Mouse (Mus musculus) midbrain, embryonic 14.5 days (tissue): ENCODE results near the gene Ambra1. TPM values are rescaled to one million over a fixed set of nuclear protein-coding genes. Genes with fewer than 3 reads are reported as not detected.

Experiments
- ATAC-seq: fragments of 200-750 bp; cut with Nextera tagmentation; 2 replicates; pipeline ENCODE4 v1.8.0; 2017; ENCODE audit warnings: moderate number of reproducible peaks, moderate library complexity; ENCODE audit not compliant: low FRiP score, low TSS enrichment
- DNase-seq: peaks from one replicate; pipeline ENCODE4 v3.0.0-alpha.2; 2015
- H3K27ac ChIP-seq: fragments of 300-500 bp; sonication (generic); replicated peaks from 2 replicates; pipeline ENCODE4 v1.5.1; 2014; ENCODE audit warnings: mild to moderate bottlenecking, low read depth, low read length, moderate library complexity
- H3K27me3 ChIP-seq: fragments of 300-500 bp; sonication (generic); 2 replicates; pipeline ENCODE4 v1.6.1; 2014; ENCODE audit warnings: low read length, control low read depth, mixed read lengths; ENCODE audit not compliant: control insufficient read depth, insufficient read depth
- H3K36me3 ChIP-seq: fragments of 300-500 bp; sonication (generic); 2 replicates; pipeline ENCODE4 v1.6.1; 2014; ENCODE audit warnings: low read length, control low read depth; ENCODE audit not compliant: control insufficient read depth, insufficient read depth
- H3K4me1 ChIP-seq: fragments of 300-500 bp; sonication (generic); 2 replicates; pipeline ENCODE4 v1.6.1; 2014; ENCODE audit warnings: mild to moderate bottlenecking, antibody characterized with exemption, low read length, control low read depth; ENCODE audit not compliant: control insufficient read depth, insufficient read depth
- H3K4me2 ChIP-seq: fragments of 300-500 bp; sonication (generic); 2 replicates; pipeline ENCODE4 v1.6.1; 2014; ENCODE audit warnings: mild to moderate bottlenecking, low read length, moderate library complexity
- H3K4me3 ChIP-seq: fragments of 300-500 bp; sonication (generic); replicated peaks from 2 replicates; pipeline ENCODE4 v1.5.1; 2014; ENCODE audit warnings: low read depth, low read length
- H3K9ac ChIP-seq: fragments of 300-500 bp; sonication (generic); replicated peaks from 2 replicates; pipeline ENCODE4 v1.6.1; 2014; ENCODE audit warnings: mild to moderate bottlenecking, low read length, moderate library complexity
- H3K9me3 ChIP-seq: fragments of 300-500 bp; sonication (generic); 2 replicates; pipeline ENCODE4 v1.6.1; 2016; ENCODE audit warnings: low read length, control low read depth, mixed read lengths; ENCODE audit not compliant: control insufficient read depth
- WGBS: fragments of 180-500 bp; shearing (Covaris S2); extraction: QIAGEN DNeasy Blood & Tissue Kit; methylation state at CpG from one replicate; pipeline ENCODE4 v1.1.7; 2014; 5-methylcytosine and 5-hydroxymethylcytosine counted together
- polyA plus RNA-seq: library from polyadenylated mRNA; unstranded; fragments of >200 nt; fragmentation: Nextera tagmentation; extraction: Ambion mirVana; gene quantifications from 2 replicates; pipeline ENCODE4 v1.2.1, GENCODE M21; 2014

Ambra1 gene
- polyA plus RNA-seq, 1 experiment from 2014 or later = 22.8 TPM

- ATAC-seq = no peak
- Histone ChIP-seq H3K27me3 (peaks cover under 1% of the 10 kb centered on the region; the same call in 1 of the 2 replicates), H3K36me3 (no peaks in the 10 kb centered on the region), H3K9ac (no peak overlapping the region; the same call in 1 of the 2 replicates), H3K4me3 (peak overlapping the region; percentile 52; the same call in 1 of the 2 replicates), H3K9me3 (no peaks in the 10 kb centered on the region), H3K4me2 (peak overlapping the region; percentile 74), H3K27ac (no peak overlapping the region), H3K4me1 (peaks cover 25% of the 10 kb centered on the region)
- 48% methylated on average over 3 of the region's 3 CpGs for WGBS
- no peak for DNase-seq
Observed at GRCm38 (mm10) chr2:91929455-91929854, 199.5 kb downstream of the Ambra1 start.

DNA sequence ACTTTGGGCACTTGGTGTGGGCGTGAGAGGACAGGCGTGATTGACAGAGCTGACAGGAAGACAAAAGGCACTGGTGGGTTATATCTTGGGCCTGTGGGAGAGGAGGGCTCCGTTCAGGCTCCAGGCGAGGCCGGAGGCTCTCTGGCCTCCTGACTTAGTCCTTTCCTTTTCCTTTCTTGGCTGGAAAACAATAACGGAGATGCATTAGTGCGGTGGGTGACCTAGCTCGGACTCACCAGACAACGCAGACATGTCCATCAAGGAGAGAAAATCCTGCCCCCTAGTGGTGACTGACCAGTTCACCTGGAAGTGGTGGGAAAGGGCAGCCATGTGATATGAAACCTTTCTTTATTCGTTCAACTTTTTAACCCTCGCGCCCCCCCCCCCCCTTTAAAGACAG is 200.0 kb downstream of the Ambra1 start:
- Histone ChIP-seq H3K4me1 (peaks cover 25% of the 10 kb centered on the region), H3K36me3 (0 out of 2 replicates have a peak, but pooled peaks cover 2% of the 10 kb centered on the region), H3K9ac (no peak overlapping the region; the same call in 1 of the 2 replicates), H3K4me2 (peak overlapping the region; percentile 74), H3K27me3 (no peaks in the 10 kb centered on the region), H3K4me3 (peak overlapping the region; percentile 52), H3K9me3 (no peaks in the 10 kb centered on the region), H3K27ac (no peak overlapping the region)
- ATAC-seq (no peak), DNase-seq (peak; percentile 91)
- 3% methylated on average over 12 of the region's 12 CpGs for WGBS

GRCm38 (mm10) chr2:91930761-91931291 is 200.9 kb downstream of the Ambra1 start:
- Histone ChIP-seq H3K27me3 (no peaks in the 10 kb centered on the region), H3K4me2 (peak overlapping the region; percentile 74), H3K9me3 (no peaks in the 10 kb centered on the region), H3K4me1 (peaks cover 25% of the 10 kb centered on the region), H3K4me3 (peak overlapping the region; percentile 52), H3K27ac (peak overlapping the region; percentile 88), H3K9ac (peak overlapping the region; percentile 72), H3K36me3 (peaks cover 10% of the 10 kb centered on the region)
- WGBS = 2% methylated on average over 23 of the region's 23 CpGs
- ATAC-seq (no peak), DNase-seq (peak; percentile 42)

- Histone ChIP-seq H3K4me2 (peak overlapping the region; percentile 74), H3K36me3 (peaks cover 17% of the 10 kb centered on the region), H3K9ac (peak overlapping the region; percentile 72), H3K27me3 (no peaks in the 10 kb centered on the region), H3K27ac (peak overlapping the region; percentile 88), H3K9me3 (no peaks in the 10 kb centered on the region), H3K4me1 (peaks cover 25% of the 10 kb centered on the region), H3K4me3 (peak overlapping the region; percentile 52)
- peak; percentile 85 for DNase-seq
- ATAC-seq = peak; percentile 73
- under 1% methylated on average over 49 of the region's 50 CpGs for WGBS
Observed at GRCm38 (mm10) chr2:91931328-91932159, 201.6 kb downstream of the Ambra1 start.

- Histone ChIP-seq H3K9me3 (no peaks in the 10 kb centered on the region), H3K27ac (peak within 1 kb of the TSS; percentile 88), H3K4me1 (peaks cover 25% of the 10 kb centered on the region), H3K9ac (peak within 1 kb of the TSS; percentile 72), H3K36me3 (peaks cover 24% of the 10 kb centered on the region), H3K4me3 (peak within 1 kb of the TSS; percentile 52), H3K4me2 (peak within 1 kb of the TSS; percentile 74), H3K27me3 (no peaks in the 10 kb centered on the region)
- ATAC-seq (peak; percentile 9; the same call in 1 of the 2 replicates), DNase-seq (peak; percentile 48)
- 2% methylated on average over 16 of the region's 16 CpGs for WGBS
Observed at GRCm38 (mm10) chr2:91932160-91932711, 202.3 kb downstream of the Ambra1 start, which contains the start of gene Mdk. Gene Mdk (minus strand): TSS chr2:91932297.

DNA sequence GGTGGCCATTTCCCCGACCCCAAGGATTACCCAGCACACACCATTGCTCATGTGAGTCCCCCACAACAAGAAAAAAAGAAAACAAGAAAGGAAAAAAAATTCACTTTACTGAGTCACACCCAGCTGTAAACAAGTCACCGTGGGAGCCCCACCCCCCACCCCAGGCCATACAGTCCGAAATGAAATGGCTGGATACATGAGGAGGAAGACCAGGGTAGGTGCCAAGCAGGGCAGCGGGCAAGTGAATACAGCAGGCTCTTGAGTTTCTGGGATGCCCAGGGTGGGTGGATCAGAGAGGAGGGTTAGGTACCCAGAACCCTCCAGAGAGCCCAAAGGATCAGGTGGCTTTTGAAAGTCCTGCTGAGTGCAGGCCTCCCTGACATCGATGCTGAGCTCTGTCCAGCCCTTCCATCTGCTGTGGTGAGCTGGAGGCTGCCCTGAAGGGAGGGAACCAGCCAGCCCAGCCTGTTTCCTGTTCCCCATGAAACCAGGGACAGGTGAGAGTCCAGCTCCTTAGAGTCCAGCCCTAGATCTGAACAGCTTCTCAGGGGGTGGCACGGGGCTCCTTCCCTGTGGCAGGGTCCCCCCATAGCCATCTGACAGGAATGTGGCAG is 202.9 kb downstream of the Ambra1 start:
- H3K4me3 ChIP-seq = no peak overlapping the region
- H3K36me3 ChIP-seq = peaks cover 29% of the 10 kb centered on the region
- no peak overlapping the region for H3K27ac ChIP-seq
- no peaks in the 10 kb centered on the region for H3K9me3 ChIP-seq
- no peak for DNase-seq
- no peaks in the 10 kb centered on the region for H3K27me3 ChIP-seq
- peak overlapping the region; percentile 74; the same call in 1 of the 2 replicates for H3K4me2 ChIP-seq
- no peak for ATAC-seq
- H3K4me1 ChIP-seq = peaks cover 25% of the 10 kb centered on the region
- no peak overlapping the region for H3K9ac ChIP-seq
- 13% methylated on average over 6 of the region's 6 CpGs for WGBS

DNA sequence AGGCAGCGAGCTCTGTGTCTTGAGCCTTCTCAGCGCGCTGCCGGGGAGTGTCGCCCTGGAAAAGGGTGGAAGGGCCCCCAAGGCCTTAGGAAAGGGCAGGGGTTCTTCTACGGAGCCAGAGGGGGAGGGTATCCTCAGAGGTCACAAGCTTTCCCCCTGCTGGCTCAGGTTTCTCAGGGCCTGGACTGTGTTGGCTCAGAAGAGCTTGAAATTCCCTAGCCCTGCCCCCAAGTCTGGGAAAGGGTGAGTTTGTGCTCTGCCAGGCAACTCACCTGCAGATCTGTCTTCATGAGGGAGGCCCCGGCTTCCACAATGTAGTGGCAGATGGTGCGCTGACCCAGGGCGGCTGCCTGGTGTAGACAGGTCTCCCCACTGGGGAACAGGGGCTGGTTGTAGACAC is 203.5 kb downstream of the Ambra1 start:
- Histone ChIP-seq H3K27ac (no peak overlapping the region), H3K4me1 (peaks cover 25% of the 10 kb centered on the region), H3K9ac (no peak overlapping the region), H3K36me3 (peaks cover 35% of the 10 kb centered on the region), H3K4me2 (no peak overlapping the region), H3K27me3 (no peaks in the 10 kb centered on the region), H3K9me3 (no peaks in the 10 kb centered on the region), H3K4me3 (no peak overlapping the region)
- ATAC-seq (no peak), DNase-seq (no peak)
- WGBS = 32% methylated on average over 9 of the region's 9 CpGs

DNA sequence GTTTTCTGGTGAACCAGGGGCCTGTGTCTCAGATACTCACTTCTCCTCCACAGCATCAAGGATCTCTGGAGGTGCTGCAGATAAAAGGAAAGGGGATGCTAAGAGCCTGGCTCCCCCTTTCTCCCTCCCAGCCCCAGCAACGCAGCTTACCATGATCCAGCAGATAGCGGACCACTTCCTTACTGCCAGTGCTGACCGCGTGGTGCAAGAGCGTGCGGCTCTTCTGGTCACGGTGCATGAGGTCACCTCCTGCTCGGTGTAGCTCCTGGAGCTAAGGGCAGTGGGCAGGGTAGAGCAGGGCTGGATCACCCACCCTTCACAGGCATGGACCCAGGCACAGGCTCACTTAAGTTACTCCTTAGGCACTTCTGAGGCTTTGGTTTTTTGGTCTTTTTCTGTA is 204.1 kb downstream of the Ambra1 start:
- 66% methylated on average over 8 of the region's 8 CpGs for WGBS
- DNase-seq = no peak
- Histone ChIP-seq H3K4me2 (no peak overlapping the region), H3K27ac (no peak overlapping the region), H3K27me3 (no peaks in the 10 kb centered on the region), H3K9ac (no peak overlapping the region), H3K4me3 (no peak overlapping the region), H3K9me3 (no peaks in the 10 kb centered on the region), H3K4me1 (peaks cover 25% of the 10 kb centered on the region), H3K36me3 (peaks cover 40% of the 10 kb centered on the region)
- ATAC-seq = no peak
